Mouse (Mus musculus) brain, embryonic 14.5 days (tissue): ENCODE data around the gene Gpr108.

Experiments used
- CTCF ChIP-seq: fragments of 200-500 bp; IDR thresholded peaks from 2 replicates; pipeline ENCODE4 v1.5.1; 2012; ENCODE audit warnings: inconsistent platforms, mild to moderate bottlenecking, moderate library complexity, borderline replicate concordance; ENCODE audit not compliant: insufficient read depth, insufficient read length; ENCODE audit errors: extremely low read depth
- POLR2A ChIP-seq: fragments of 200-500 bp; IDR thresholded peaks from 2 replicates; pipeline ENCODE4 v1.6.1; 2012; ENCODE audit warnings: mild to moderate bottlenecking, inconsistent platforms, borderline replicate concordance; ENCODE audit not compliant: poor library complexity, insufficient read depth, insufficient read length, severe bottlenecking; ENCODE audit errors: extremely low read depth

- no peak for TF ChIP-seq POLR2A
- no peak for TF ChIP-seq CTCF
Measured at GRCm38 (mm10) chr17:57289252-57289651, 41.0 kb upstream of the Gpr108 start.
